Mouse (Mus musculus): Measurements from ENCODE around the gene Gm11627. TPM values are rescaled to one million over a fixed set of nuclear protein-coding genes. Genes with fewer than 3 reads are reported as not detected.

Gene Gm11627
- polyA plus RNA-seq, 1 experiment, result not detected

DNA sequence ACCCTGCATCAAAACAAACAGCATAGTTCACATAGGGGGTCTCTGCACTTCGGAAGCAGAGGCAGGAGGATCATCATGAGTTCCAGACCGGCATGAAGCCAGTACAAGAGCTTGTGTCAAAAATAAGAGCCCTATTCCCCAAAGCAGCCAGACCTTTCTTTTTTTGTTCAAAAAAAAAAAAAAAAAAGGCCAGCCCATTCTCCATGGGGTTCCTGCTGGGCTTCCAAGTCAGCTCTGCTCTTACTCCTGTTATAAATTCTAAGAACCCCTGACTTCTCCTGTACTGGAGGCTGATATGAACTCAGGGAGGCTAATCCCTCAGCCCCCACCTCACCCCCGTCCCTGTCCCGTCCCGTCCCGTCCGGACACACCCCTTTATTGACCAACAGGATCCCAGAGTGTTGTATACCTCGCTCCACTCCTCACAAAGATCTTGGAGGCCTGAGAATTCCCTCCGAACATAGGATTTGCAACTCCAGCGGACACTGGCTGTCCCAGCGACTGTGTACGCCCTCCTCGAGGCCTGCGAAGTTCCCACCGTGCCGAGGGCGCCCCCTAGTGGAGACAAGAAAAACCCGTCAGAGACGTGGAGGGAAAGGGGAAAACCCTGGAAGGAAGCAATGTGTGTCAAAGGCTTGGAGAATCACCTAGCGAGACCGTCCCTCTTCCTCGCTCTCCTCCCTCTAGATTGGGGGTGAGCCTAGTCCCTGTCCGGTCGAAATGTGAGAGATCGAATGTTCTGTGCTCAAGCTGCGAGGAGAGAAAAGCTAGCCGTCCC is 731 bp downstream of the Gm11627 start:
- no peak for TF ChIP-seq GATA1 (IDR thresholded peaks at IDR 0.05; ENCODE audit: low read length)

DNA sequence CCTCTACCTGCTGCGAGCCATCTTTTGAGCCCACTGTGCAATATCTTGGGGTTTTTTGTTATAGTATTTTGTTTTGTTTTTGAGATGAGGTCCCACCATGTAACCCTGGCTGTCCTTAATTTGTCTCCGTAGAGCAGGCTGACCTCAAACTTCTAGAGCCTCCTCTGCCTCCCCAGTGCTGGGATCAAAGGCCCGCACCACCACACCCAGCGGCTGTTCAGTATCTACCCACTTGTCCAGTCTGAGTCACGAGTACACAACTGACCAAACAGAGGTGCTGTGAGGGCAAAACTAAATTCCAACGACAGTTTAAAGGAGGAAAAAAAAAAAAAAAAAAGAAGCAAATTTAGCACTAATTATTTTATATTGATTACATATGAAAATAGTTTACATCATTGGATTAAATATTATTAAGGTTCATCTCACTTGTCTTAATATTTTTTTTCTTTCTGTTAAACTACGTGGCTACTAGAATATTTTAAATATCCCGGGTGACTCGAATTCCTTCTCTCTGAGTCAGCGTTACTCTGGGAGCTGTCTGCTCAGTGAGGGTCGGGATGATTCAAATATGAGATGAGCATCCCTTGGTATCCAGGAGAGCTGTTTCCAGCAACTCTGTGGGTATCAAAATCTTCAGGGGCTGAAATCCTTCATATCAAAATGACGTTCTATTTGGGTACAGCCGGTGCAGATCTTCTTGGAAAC is 3.1 kb downstream of the Gm11627 start:
- TF ChIP-seq GATA1 (IDR thresholded peaks at IDR 0.05; ENCODE audit: low read length), result no peak

DNA sequence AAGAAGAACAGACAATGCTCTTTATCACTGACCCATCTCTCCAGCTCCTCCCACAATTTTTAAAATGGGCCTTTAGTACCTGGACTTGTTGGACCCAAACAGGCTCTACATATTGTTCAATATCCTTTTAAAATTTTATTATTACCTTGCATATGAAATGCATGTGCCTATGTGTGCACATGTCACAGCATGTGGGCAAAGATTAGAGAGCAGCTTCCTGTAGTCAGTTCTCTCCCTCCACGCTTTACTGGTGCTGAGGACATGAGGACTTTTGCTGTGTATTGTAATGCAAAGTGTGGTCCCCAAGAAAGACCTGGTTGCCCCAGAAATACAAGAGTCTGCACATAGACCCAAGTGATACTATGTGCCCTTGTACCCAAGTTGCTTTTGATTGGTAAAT is 4.2 kb downstream of the Gm11627 start:
- no peak for TF ChIP-seq GATA1 (IDR thresholded peaks at IDR 0.05; ENCODE audit: low read length)

DNA sequence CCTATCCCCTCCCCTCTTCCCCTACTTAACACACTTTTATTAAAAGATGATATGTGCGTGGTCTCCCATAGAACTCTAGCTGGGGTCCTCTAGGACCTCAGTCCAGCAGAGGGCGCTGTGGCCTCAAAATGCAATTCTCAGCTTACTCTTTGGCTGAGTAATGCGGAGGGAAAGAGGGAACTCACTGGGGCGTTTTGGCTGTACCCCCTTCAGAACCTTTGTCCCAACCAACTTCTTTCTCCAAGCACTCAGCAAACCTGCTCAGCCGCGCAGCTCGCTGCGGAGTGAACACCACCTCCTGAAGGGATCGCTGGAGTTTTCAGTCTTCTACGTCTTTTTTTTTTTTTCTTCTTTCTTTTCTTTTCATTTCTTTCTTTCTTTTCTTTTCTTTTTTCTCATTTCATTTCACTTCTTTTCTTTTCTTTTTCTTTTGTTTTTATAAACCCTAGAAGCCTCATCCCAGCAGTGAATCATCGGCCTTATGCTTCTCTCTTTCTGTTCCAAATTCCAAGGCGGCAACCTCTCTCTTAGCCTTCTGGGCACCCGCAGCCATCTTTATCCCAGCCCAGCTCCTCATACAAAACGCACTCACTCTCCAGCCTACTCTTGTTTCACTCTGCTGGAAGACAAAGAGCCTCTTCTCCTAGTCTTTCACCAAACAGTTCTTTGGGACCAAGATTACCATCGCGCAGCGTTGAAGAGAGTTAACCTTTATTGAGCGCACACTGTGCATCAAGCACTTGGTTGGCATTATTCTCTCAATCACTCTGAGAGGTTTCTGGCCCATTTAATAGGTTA is 6.2 kb downstream of the Gm11627 start:
- TF ChIP-seq GATA1 (IDR thresholded peaks at IDR 0.05; ENCODE audit: low read length), result no peak

DNA sequence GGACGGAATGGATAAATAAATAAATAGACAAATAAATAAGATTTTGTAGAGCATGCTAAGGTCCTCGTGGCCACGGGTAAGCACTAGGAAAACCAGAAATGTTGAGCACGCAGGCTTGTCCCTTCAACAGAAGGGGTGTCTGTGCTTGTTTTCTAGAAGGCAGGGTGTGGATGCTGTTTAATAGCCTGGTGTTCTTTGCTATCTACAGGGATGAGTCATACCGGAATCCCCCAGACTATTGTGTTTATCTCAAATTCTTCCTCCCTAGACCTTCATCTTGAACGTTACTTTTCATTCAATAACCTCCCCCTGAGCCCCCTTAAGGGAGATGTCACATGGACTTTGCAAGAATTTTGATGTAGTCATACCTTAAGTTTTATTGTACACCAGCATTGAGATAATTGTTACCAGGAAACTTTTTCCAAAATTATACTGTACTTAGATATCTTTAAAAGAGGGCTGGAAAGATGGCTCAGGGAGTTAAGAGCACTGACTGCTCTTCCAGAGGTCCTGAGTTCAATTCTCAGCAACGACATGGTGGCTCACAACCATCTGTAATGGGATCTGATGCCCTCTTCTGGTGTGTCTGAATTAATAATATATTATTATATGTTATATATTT is 10.4 kb downstream of the Gm11627 start:
- TF ChIP-seq GATA1 (IDR thresholded peaks at IDR 0.05; ENCODE audit: low read length), result no peak

DNA sequence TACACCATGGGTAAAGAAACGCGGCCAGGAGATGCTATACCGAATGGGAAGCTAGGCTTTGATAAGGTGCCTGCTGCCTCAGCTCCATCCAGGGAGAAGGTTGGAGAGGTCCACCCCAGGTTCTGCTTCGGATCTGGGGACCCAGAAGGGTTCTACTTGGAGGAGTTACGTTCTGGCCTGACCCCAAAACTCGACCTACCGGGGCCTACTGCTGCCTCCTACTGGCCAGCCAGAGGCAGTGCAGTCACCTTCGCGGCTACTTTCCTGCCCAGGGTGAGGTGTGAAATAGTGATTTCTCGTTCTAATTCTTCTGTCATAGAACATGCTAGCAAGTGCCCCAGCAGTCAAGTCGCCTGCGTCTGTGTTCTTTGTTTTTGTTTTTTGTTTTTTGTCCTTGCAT is 11.1 kb downstream of the Gm11627 start:
- no peak for TF ChIP-seq GATA1 (IDR thresholded peaks at IDR 0.05; ENCODE audit: low read length)

DNA sequence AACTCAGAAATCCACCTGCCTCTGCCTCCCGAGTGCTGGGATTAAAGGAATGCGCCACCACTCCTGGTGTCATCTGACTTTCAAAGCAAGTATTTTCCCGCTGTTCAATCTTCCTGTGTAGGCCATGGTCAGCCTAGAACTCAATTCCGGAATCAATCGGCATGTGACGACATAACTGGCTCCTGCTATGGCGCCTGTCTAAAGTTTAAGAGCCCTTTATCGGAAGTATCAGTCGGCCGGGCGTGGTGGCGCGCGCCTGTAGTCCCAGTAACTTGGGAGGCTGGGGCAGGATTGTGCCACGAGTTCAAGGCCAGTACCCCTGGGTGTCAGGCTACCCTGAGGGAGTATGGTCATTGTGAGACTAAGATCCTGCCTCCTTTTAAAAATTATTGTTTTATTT is 11.5 kb downstream of the Gm11627 start:
- TF ChIP-seq GATA1 (IDR thresholded peaks at IDR 0.05; ENCODE audit: low read length), result no peak

DNA sequence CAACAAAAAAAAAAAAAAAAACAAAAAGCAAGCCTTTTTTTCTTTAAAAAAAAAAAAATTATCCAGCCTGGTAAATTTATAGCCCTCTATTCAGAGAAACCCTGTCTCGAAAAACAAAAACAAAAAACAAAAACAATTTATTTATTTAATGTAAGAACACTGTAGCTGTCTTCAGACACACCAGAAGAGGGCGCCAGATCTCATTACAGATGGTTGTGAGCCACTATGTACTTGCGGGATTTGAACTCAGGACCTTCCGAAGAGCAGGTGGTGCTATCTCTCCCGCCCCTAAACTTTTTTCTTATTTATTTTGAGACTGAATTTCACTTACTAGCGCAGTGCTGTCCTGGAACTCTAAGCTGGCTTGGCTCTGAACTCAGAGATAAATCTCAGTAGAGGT is 12.1 kb downstream of the Gm11627 start:
- no peak for TF ChIP-seq GATA1 (IDR thresholded peaks at IDR 0.05; ENCODE audit: low read length)

DNA sequence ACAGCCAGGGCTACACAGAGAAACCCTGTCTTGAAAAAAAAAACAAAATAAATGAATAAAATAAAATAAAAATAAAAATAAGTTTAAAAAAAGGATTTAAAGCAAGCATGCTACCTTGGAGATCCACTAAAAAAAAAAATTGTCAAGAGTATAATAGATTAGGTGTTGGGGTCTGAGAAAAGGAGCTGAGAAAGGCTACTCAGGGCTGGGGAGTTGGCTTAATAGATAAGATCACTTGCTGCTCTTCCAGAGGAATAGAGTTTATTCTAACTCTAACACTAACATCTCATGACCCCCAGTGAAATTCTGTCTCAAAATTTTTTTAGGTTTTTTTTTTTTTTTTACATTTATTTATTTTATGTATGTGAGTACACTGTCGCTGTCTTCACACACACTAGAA is 13.0 kb downstream of the Gm11627 start:
- no peak for TF ChIP-seq GATA1 (IDR thresholded peaks at IDR 0.05; ENCODE audit: low read length)

DNA sequence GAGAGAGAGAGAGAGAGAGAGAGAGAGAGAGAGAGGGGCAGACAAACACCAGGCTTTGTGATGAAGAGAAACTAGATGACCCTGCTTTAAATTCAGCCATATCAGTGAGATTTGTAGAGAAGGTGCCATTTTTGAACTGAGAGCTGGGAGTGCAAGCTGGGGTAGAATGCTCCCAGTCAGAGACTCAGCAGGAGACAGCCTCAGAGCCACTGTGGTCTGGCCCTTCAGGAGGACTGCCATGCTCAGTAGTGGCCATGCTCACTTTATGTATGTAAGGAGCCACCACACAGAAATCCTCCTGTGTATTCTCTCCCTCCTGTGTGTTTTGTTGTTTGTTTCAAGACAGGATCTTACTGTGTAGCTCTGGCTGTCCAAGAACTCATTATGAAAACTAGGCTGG is 13.5 kb downstream of the Gm11627 start:
- TF ChIP-seq GATA1 (IDR thresholded peaks at IDR 0.05; ENCODE audit: low read length), result no peak

DNA sequence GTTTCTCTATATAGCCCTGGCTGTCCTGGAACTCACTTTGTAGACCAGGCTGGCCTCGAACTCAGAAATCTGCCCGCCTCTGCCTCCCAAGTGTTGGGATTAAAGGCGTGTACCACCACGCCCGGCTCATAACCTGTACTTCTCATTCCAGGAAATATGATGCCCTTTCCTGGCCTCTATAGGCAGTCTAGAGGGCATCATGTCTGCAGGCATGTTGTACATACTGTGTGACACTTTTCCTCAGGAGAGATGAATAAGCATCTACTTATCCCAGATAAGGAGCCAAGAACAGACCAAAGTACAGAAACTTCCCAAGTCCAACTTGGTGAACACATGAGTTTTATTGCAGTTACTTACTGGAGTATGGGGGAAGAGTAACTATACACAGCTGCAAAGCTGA is 20.6 kb downstream of the Gm11627 start:
- no peak for TF ChIP-seq GATA1 (IDR thresholded peaks at IDR 0.05; ENCODE audit: low read length)

DNA sequence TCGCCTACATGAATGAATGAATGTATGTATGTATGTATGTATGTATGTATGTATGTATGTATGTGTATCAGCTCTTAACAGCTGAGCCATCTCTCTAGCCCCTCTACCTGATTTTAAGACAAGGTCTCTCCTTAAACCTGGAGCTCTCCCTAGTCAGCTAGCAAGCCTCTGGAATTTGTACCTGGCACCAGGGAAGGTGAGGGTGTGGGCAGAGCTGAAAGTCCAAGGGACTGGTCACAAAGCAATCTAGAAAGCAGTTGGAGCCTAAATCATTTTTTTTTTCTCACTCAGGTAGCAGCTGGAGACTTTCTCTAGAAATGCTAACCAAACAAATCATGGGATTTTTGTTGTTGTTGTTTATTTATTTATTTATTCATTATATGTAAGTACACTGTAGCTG is 21.9 kb downstream of the Gm11627 start:
- no peak for TF ChIP-seq GATA1 (IDR thresholded peaks at IDR 0.05; ENCODE audit: low read length)

DNA sequence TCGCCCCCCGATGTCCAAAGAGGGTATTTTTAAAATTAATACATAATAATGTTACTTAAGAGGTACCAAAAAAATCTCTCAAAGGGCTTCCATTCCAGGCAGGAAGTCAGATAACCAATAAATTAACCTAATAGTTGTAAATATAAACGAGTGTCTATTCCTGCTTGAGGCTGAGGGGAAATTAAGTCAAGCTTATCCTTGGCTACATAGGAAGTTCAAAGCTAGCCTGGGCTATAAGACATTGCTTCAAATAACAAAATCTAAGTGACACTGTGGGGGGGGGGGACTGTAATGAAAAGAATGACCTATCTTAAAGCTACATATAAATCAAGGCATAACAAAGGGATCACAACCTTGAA is 22.6 kb downstream of the Gm11627 start:
- TF ChIP-seq GATA1 (IDR thresholded peaks at IDR 0.05; ENCODE audit: low read length), result no peak

DNA sequence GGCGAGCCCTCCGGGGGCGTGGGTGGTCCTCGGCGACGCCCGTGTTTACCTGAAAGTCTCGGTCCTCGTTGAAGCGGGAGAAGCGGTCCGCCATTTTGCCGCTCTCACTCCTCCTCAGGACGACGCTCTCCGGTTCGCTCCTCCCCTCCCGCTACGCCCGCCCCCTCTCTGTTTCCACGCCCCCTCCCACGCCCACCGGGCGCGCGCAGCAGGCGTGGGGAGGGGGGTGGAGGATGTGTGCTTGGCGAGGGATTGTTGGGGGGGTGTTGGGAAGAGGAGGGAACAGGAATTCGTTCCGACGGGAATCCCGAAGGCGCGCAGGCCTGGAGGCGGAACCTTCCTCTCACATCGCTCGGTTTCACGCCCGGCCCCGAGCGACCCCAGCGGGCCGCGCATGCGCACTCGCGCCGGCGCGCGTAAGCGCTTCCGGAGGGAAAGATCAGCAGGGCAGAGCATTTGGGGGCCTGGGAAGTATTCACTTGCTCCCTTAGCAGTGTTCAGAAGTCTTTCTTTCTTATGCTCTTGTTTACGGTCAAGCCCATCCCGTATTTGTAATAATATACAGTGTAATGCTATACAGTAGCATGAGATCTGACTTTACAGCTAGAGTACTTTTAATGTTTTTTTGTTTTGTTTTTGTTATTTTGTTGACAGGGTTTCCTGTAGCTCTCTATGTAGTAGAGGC is 23.1 kb downstream of the Gm11627 start, which contains the start of gene Gpatch8:
Gpatch8 (minus strand) TSS at position 362 of the 685 bp plus-strand sequence.
- no peak for TF ChIP-seq GATA1 (IDR thresholded peaks at IDR 0.05; ENCODE audit: low read length)

DNA sequence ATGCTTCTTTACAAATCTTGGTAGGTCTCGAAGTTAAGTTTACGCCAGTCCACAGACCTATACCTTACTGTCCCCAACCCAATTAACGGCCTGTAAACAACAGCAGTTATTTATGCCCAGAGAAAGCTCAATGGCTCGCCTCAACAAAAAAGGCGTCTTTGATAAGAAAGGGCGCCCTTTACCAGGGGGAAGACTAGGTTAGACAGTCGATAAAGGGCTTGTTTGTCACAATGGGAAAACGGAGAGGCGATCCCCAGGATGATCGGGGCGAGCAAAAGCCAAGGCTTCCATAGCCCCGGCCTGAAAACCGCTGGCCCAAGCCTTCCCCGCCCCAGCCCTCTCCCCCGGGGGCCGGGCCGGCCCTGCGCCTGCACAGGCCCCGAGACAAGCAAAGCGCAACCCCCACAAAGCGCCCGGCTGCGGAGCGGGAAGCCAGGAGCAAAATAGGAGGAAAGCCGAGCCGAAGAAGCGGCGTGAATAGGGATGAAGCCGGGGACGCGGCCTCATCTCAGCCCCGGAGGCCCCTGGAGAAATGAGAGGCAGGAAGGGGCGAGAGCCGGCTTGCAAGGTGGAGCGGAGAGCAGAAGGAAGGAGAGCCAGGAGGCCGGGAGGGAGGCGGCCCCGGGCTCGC is 23.7 kb downstream of the Gm11627 start:
- TF ChIP-seq GATA1 (IDR thresholded peaks at IDR 0.05; ENCODE audit: low read length), result no peak

Data from G1E-ER4 (cell line).